Mouse (Mus musculus) CD4-positive naive resting alpha-beta T cell, adult 57 days (primary cell): ENCODE data around the gene Adgrl1. TPM values are rescaled to one million over a fixed set of nuclear protein-coding genes. Genes with fewer than 3 reads are reported as not detected.

Source experiments
- total RNA-seq: library from RNA; stranded (reverse); gene quantifications from one replicate; pipeline ENCODE4 v1.2.4, GENCODE M21; 2023

The Adgrl1 gene
- total RNA-seq: 70.9 TPM

DNA sequence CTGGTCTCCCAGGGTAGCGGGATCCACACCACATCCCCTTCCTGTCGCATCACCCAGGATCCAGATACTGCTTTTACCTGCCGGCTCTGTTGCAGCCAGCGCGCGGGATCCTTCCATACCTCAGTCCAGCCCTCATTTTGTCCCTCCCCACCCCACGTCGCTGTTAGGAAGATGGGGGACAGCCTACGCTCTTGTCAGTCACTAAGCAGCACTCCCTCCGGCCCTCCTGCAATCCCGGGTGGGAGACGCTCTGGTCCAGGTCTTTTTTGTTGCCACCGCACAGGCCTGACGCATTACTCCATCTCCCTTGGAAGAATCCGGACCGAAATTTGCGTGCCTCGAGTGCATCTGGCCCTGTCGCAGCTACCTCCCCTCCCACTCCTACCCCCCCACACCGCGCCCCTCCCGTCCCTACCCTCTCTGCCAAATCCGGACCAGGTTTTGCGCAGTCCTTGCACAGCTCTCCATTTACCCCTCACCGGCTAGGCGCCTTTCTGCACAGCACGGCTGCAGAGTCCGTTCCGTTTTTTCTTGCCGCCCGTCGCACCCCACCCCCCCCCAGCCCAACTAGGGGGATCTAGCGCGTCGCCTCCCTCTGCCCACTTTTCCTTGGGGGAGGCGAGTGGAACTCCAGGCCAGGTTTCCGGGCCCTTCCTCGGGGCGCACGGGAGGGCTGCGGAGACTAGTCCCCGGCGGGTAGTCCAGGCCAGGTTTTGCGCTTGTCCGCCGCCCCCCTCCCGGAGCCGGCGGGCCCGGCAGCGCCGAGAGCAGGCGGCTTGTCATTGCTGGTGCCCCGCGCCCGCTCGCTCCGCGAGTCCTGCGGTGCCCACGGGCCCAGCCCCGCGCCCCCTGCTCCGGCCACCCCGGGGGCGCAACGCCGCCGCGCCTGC, at the start of gene Adgrl1:
Gene Adgrl1 (plus strand): TSS at position 743 of the 890 bp plus-strand sequence.

DNA sequence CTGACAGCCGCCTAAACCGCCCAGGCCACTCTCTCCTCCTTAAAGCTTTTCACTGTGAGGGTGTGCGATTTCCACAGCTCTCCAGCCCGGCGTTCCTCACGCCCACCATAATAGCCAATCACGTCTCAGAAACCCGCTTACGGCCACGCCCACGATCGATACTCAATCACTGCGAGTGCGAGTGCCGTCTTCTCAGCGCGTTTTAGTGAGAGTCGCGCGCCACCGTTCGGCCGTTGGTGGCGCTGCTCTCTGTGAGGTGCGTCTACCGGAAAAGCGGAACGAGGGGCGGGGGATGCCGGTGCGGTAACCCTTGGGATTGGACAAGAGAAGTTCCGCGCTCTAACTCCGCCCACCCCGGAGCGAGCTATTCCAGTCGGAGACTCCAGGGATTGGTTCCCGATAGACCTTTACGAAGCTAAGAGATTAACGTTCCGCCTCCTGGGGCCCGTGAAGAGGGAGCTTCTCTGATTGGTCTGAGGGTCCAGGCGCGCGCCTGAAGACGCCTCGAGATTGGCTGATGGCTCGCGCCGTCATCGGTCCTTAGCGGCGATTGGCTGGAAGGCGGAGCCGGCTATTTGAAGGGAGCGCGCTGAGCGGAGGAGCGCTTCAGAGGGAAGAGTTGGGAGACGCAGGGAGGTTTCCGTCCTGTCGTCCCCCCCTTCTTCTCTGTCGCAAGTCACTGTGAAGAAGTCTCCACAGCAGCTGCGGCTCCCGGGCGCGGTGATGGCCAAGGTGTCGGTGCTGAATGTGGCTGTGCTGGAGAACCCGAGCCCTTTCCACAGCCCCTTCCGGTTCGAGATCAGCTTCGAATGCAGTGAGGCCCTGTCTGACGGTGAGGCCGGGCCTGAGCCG, 55.4 kb downstream of the Adgrl1 start, which contains the start of the genes Gm10644 and Asf1b:
Gene Gm10644 (minus strand): TSS at position 100 of the 852 bp plus-strand sequence.
Gene Asf1b (plus strand): TSS at position 402 of the 852 bp plus-strand sequence.

DNA sequence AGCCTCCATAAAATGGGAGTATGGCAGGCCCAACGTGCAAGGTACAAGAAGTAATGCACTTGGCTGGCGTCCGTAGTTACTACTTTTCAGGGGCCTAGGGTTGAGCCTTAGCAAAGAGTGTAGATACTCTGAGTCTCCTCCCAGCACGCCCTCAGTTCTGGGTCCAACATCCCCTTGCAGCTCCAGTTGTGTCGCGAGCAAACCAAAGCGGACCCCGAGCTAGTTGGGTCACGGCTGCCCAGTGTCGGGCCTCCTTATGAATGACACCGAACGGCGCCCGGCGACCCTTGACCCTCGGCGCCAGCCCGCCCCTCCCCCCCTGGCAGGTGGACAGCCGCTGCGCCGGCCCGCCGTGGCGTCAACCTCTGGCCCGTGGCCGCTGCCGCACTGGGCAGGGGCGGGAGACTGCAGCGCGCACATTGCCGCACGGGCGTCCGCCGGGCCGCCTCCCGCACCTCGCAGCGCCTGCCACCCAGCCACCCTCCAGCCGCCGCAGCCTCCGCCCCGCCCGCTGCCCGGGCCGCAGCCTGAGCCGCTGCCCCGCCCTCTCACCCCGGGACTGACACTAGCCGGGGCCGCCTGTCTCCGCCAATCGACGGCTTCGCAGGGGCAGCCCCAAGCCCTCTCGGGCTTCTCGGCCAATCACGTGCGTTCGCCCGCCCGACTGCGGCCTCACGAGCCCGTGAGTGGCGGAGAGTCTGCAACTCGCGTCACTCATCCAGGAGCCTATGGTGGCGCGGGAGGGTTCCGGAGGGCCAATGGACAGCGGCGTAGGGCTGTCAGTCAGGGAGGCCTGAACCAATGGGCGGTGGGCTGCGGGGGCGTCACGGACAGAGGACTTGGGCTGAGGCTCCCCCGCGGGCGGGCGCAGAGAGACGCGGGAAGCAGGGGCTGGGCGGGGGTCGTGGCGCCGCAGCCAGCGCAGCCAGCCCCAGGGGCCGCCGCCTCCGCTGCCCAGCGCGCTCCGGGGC, 72.5 kb downstream of the Adgrl1 start, which contains the start of gene Prkaca:
Gene Prkaca (plus strand): TSS at position 844 of the 971 bp plus-strand sequence.

Other genes starting within 250 kb of the Adgrl1 start
- 26.1 TPM for gene Gipc1, start 247.4 kb upstream of the Adgrl1 start, total RNA-seq
- 0.44 TPM for gene Ptger1, start 233.4 kb upstream of the Adgrl1 start, total RNA-seq
- 306 TPM for gene Pkn1, start 200.9 kb upstream of the Adgrl1 start, total RNA-seq
- 72.6 TPM for gene Ddx39, start 184.9 kb upstream of the Adgrl1 start, total RNA-seq
- gene Adgre5, start 158.8 kb upstream of the Adgrl1 start, total RNA-seq: 855 TPM
- gene Gm10644, start 55.1 kb downstream of the Adgrl1 start, total RNA-seq: 1.3 TPM
- gene Asf1b, start 55.4 kb downstream of the Adgrl1 start, total RNA-seq: 5.4 TPM
- gene Prkaca, start 72.9 kb downstream of the Adgrl1 start, total RNA-seq: 37.8 TPM
- 52.6 TPM for gene Samd1, start 97.6 kb downstream of the Adgrl1 start, total RNA-seq
- gene 1700067K01Rik, start 101.4 kb downstream of the Adgrl1 start, total RNA-seq: not detected
- not detected for gene 2210011C24Rik, start 112.1 kb downstream of the Adgrl1 start, total RNA-seq
- gene Palm3, start 121.4 kb downstream of the Adgrl1 start, total RNA-seq: not detected
- 280 TPM for gene Il27ra, start 142.5 kb downstream of the Adgrl1 start, total RNA-seq
- 1.4 TPM for gene Rln3, start 144.9 kb downstream of the Adgrl1 start, total RNA-seq
- gene Gm10643, start 165.0 kb downstream of the Adgrl1 start, total RNA-seq: 5.0 TPM
- gene Rfx1, start 166.7 kb downstream of the Adgrl1 start, total RNA-seq: 124 TPM
- 69.1 TPM for gene Dcaf15, start 204.7 kb downstream of the Adgrl1 start, total RNA-seq
- 3.8 TPM for gene Podnl1, start 225.9 kb downstream of the Adgrl1 start, total RNA-seq
- gene Cc2d1a, start 247.8 kb downstream of the Adgrl1 start, total RNA-seq: 32.5 TPM
- 2.4 TPM for gene 4930432K21Rik, start 247.9 kb downstream of the Adgrl1 start, total RNA-seq